Mouse (Mus musculus) cortical plate, adult 2 months (tissue): Measurements from ENCODE around the gene Ptpn18.

Experiments used
- CTCF ChIP-seq: fragments of 200-500 bp; IDR thresholded peaks from 2 replicates; pipeline ENCODE4 v1.5.1; 2011; ENCODE audit warnings: mild to moderate bottlenecking, control low read depth, low read length; ENCODE audit not compliant: insufficient read depth; ENCODE audit errors: extremely low read depth
- POLR2A ChIP-seq: fragments of 200-500 bp; IDR thresholded peaks from 2 replicates; pipeline ENCODE4 v1.6.1; 2011; ENCODE audit warnings: mild to moderate bottlenecking, low read length, control low read depth; ENCODE audit not compliant: insufficient read depth; ENCODE audit errors: extremely low read depth

- no peak for TF ChIP-seq POLR2A
- TF ChIP-seq CTCF, result no peak
Measured at GRCm38 (mm10) chr1:34433891-34434521, 25.6 kb upstream of the Ptpn18 start.
